Mouse (Mus musculus) midbrain, embryonic 16.5 days (tissue): ENCODE measurements around the gene H2-Ke6. TPM values are rescaled to one million over a fixed set of nuclear protein-coding genes. Genes with fewer than 3 reads are reported as not detected.
"Not testable (repeated sequence)": the region's sequence is repeated elsewhere in the genome, so short reads cannot be mapped to it uniquely, and the experiment has no call there.

Experiments used
- ATAC-seq: fragments of 200-750 bp; cut with Nextera tagmentation; 2 replicates; pipeline ENCODE4 v1.8.0; 2017; ENCODE audit warnings: moderate TSS enrichment
- H3K27ac ChIP-seq: fragments of 300-500 bp; sonication (generic); 2 replicates; pipeline ENCODE4 v1.5.1; 2014; ENCODE audit warnings: mild to moderate bottlenecking, low read length, mixed read lengths
- H3K27me3 ChIP-seq: fragments of 300-500 bp; sonication (generic); 2 replicates; pipeline ENCODE4 v1.6.1; 2014; ENCODE audit warnings: low read depth, low read length, mixed read lengths; ENCODE audit not compliant: control insufficient read depth, insufficient read depth
- H3K36me3 ChIP-seq: fragments of 300-500 bp; sonication (generic); 2 replicates; pipeline ENCODE4 v1.6.1; 2014; ENCODE audit warnings: mild to moderate bottlenecking, low read length, moderate library complexity, mixed read lengths; ENCODE audit not compliant: control insufficient read depth, insufficient read depth
- H3K4me1 ChIP-seq: fragments of 300-500 bp; sonication (generic); 2 replicates; pipeline ENCODE4 v1.6.1; 2014; ENCODE audit warnings: mild to moderate bottlenecking, low read length, mixed read lengths; ENCODE audit not compliant: control insufficient read depth, insufficient read depth
- H3K4me2 ChIP-seq: fragments of 300-500 bp; sonication (generic); 2 replicates; pipeline ENCODE4 v1.6.1; 2014; ENCODE audit warnings: mild to moderate bottlenecking, low read length, mixed read lengths
- H3K4me3 ChIP-seq: fragments of 300-500 bp; sonication (generic); 2 replicates; pipeline ENCODE4 v1.5.1; 2014; ENCODE audit warnings: low read depth, mild to moderate bottlenecking, low read length, moderate library complexity, mixed read lengths
- H3K9ac ChIP-seq: fragments of 300-500 bp; sonication (generic); 2 replicates; pipeline ENCODE4 v1.6.1; 2014; ENCODE audit warnings: low read depth, low read length, mixed read lengths
- H3K9me3 ChIP-seq: fragments of 300-500 bp; sonication (generic); replicated peaks from 2 replicates; pipeline ENCODE4 v1.6.1; 2014; ENCODE audit warnings: mild to moderate bottlenecking, low read length, mixed read lengths; ENCODE audit not compliant: control insufficient read depth, poor library complexity, severe bottlenecking
- WGBS: fragments of 180-500 bp; shearing (Covaris S2); extraction: QIAGEN DNeasy Blood & Tissue Kit; methylation state at CpG from one replicate; pipeline ENCODE4 v1.1.7; 2014; 5-methylcytosine and 5-hydroxymethylcytosine counted together
- polyA plus RNA-seq: library from polyadenylated mRNA; unstranded; fragments of >200 nt; fragmentation: Nextera tagmentation; extraction: Ambion mirVana; gene quantifications from 2 replicates; pipeline ENCODE4 v1.2.1, GENCODE M21; 2015

The H2-Ke6 gene
- polyA plus RNA-seq, 1 experiment from 2014 or later = 61.3 TPM

- H3K36me3 ChIP-seq = peaks cover 9% of the 10 kb centered on the region; the same call in 1 of the 2 replicates
- no peak overlapping the region for H3K4me3 ChIP-seq
- H3K4me1 ChIP-seq = peaks cover 26% of the 10 kb centered on the region
- H3K9ac ChIP-seq = no peak overlapping the region
- H3K27ac ChIP-seq = no peak overlapping the region
- 96% methylated on average over 23 of the region's 23 CpGs for WGBS
- H3K4me2 ChIP-seq = no peak overlapping the region
- ATAC-seq = no peak
- H3K27me3 ChIP-seq = no peaks in the 10 kb centered on the region
- H3K9me3 ChIP-seq = no peaks in the 10 kb centered on the region
These were observed 6.1 kb downstream of the H2-Ke6 start for GRCm38 (mm10) chr17:34021539-34022413.

GRCm38 (mm10) chr17:34013436-34013835 is 14.4 kb downstream of the H2-Ke6 start:
- Histone ChIP-seq H3K27ac (no peak overlapping the region), H3K4me1 (no peaks in the 10 kb centered on the region), H3K9me3 (no peaks in the 10 kb centered on the region), H3K4me2 (no peak overlapping the region), H3K9ac (no peak overlapping the region), H3K4me3 (no peak overlapping the region), H3K36me3 (no peaks in the 10 kb centered on the region), H3K27me3 (no peaks in the 10 kb centered on the region)
- ATAC-seq = no peak
- 93% methylated on average over 8 of the region's 8 CpGs for WGBS

- no peak overlapping the region for H3K4me2 ChIP-seq
- no peak overlapping the region for H3K9ac ChIP-seq
- H3K27me3 ChIP-seq = no peaks in the 10 kb centered on the region
- no peak overlapping the region for H3K4me3 ChIP-seq
- WGBS = 90% methylated on average over 5 of the region's 5 CpGs
- ATAC-seq = no peak
- no peaks in the 10 kb centered on the region for H3K9me3 ChIP-seq
- no peak overlapping the region for H3K27ac ChIP-seq
- H3K4me1 ChIP-seq = no peaks in the 10 kb centered on the region
- no peaks in the 10 kb centered on the region for H3K36me3 ChIP-seq
These were observed 17.7 kb downstream of the H2-Ke6 start for GRCm38 (mm10) chr17:34010156-34010555.

GRCm38 (mm10) chr17:34006570-34006969 is 21.3 kb downstream of the H2-Ke6 start:
- no peaks in the 10 kb centered on the region for H3K4me1 ChIP-seq
- ATAC-seq = no peak
- H3K36me3 ChIP-seq = no peaks in the 10 kb centered on the region
- H3K9me3 ChIP-seq = no peaks in the 10 kb centered on the region
- no peak overlapping the region for H3K4me3 ChIP-seq
- H3K27ac ChIP-seq = no peak overlapping the region
- H3K9ac ChIP-seq = no peak overlapping the region
- H3K27me3 ChIP-seq = no peaks in the 10 kb centered on the region; the same call in 1 of the 2 replicates
- WGBS = 69% methylated on average over 2 of the region's 2 CpGs
- no peak overlapping the region for H3K4me2 ChIP-seq

- Histone ChIP-seq H3K9me3 (no peaks in the 10 kb centered on the region), H3K27me3 (peaks cover 13% of the 10 kb centered on the region; the same call in 1 of the 2 replicates), H3K9ac (no peak overlapping the region), H3K4me1 (peaks cover 4% of the 10 kb centered on the region; the same call in 1 of the 2 replicates), H3K4me2 (no peak overlapping the region), H3K27ac (no peak overlapping the region), H3K36me3 (no peaks in the 10 kb centered on the region), H3K4me3 (no peak overlapping the region)
- no peak for ATAC-seq
- WGBS = 0% methylated on average over 5 of the region's 5 CpGs
These were observed 24.4 kb downstream of the H2-Ke6 start for GRCm38 (mm10) chr17:34003426-34003825.

- not testable (repeated sequence) for H3K27ac ChIP-seq, H3K4me2 ChIP-seq, H3K4me1 ChIP-seq, H3K9ac ChIP-seq, H3K9me3 ChIP-seq, H3K4me3 ChIP-seq, H3K36me3 ChIP-seq, ATAC-seq
- H3K27me3 ChIP-seq = peaks cover 13% of the 10 kb centered on the region; the same call in 1 of the 2 replicates
- 57% methylated on average over 2 of the region's 2 CpGs for WGBS
These were observed 27.1 kb downstream of the H2-Ke6 start for GRCm38 (mm10) chr17:34000796-34001195.

GRCm38 (mm10) chr17:34000150-34000537 is 27.7 kb downstream of the H2-Ke6 start, which contains the start of gene H2-K1:
TSS of gene H2-K1 (minus strand) at chr17:34000347.
- peak within 1 kb of the TSS; percentile 57 for H3K9ac ChIP-seq
- no peak within 1 kb of the TSS for H3K27ac ChIP-seq
- no peaks in the 10 kb centered on the region for H3K36me3 ChIP-seq
- H3K4me1 ChIP-seq = peaks cover 4% of the 10 kb centered on the region; the same call in 1 of the 2 replicates
- under 1% methylated on average over 28 of the region's 30 CpGs for WGBS
- peak; percentile 73; the same call in 1 of the 2 replicates for ATAC-seq
- H3K9me3 ChIP-seq = no peaks in the 10 kb centered on the region
- H3K27me3 ChIP-seq = peaks cover 13% of the 10 kb centered on the region; the same call in 1 of the 2 replicates
- peak within 1 kb of the TSS; percentile 67 for H3K4me2 ChIP-seq
- H3K4me3 ChIP-seq = peak within 1 kb of the TSS; percentile 45

- Histone ChIP-seq H3K4me2 (peak overlapping the region; percentile 67), H3K9ac (peak overlapping the region; percentile 57), H3K4me1 (peaks cover 4% of the 10 kb centered on the region; the same call in 1 of the 2 replicates), H3K27me3 (peaks cover 13% of the 10 kb centered on the region; the same call in 1 of the 2 replicates), H3K9me3 (no peaks in the 10 kb centered on the region), H3K27ac (no peak overlapping the region), H3K36me3 (no peaks in the 10 kb centered on the region), H3K4me3 (peak overlapping the region; percentile 45)
- ATAC-seq = peak; percentile 21; the same call in 1 of the 2 replicates
- 1% methylated on average over 72 of the region's 87 CpGs for WGBS
These were observed 28.3 kb downstream of the H2-Ke6 start for GRCm38 (mm10) chr17:33999341-34000149.
